Mouse (Mus musculus) naive thymus-derived CD4-positive, alpha-beta T cell, adult 2 months (primary cell): ENCODE results near the gene Tnc.
"Not testable (repeated sequence)": the region's sequence is repeated elsewhere in the genome, so short reads cannot be mapped to it uniquely, and the experiment has no call there.

Source experiments
- DNase-seq: peaks from one replicate; pipeline ENCODE4 v3.0.0-alpha.2; 2011; ENCODE audit warnings: low read depth

Gene Tnc

DNA sequence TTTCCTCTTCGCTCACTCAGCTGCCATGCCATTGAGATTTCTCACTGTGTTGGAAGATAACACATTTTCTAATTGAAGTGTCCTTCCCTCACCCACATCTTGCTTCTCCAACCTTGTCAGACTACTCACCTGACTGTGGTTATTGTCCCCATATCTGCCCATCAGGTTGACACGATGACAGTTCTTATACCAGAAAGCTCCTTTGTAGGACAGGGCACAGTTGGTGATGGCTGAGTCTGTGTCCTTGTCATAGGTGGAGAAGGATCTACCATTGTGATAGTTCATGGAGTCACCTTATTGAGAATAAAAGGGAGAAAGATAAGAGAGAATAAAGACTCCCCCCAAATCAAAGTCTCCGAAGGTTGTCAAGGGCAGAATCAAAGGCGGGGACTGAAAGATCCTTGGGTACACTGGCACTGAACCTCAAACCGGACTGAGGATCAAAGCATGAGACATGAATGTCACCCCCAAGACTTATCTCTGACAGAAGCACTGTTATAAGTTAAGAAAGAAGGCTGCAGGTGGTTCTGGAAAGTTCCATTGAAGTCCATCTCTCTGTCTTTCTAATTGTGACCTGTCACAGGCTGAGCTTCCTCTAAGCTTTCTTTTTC, 84.9 kb downstream of the Tnc start:
- no peak for DNase-seq

DNA sequence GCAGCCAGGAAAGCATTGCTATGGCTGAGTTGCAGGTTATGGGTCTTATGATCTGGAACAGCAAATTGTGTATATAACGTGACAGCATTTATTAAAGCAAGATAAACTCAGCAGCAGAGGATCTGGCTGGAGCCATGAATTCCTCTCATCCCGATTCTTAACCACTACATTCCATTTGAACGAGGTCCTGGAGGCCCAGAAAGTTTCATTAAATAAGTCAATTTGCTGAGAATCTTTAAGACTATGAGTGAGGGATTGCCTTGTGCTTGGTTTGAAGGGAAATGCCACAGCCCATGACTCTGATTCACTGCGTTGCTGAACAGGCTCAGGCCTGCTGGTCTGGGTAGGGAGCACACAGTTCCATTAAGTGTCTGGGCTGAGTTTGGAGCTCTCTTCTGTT, 88.2 kb downstream of the Tnc start:
- no peak for DNase-seq

DNA sequence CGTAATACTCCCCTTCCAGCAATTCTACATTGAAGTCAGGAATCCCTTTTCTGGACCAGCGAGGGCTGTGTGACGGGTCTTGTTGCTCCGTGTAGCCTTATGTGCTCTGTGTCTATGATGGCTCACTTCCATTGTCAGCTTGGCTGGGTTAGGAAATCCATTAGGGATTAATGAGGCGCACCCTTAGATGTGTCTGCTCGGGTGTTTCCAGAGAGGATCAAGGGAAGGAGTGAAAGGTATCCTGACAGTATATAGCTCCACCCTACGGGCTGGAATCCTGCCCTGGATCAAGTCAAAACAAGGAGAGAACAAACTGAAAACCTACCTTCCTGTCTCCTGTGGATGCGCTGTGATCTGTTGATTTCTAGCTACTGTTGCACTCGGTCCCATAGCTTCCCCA, 96.8 kb downstream of the Tnc start:
- DNase-seq, result no peak

DNA sequence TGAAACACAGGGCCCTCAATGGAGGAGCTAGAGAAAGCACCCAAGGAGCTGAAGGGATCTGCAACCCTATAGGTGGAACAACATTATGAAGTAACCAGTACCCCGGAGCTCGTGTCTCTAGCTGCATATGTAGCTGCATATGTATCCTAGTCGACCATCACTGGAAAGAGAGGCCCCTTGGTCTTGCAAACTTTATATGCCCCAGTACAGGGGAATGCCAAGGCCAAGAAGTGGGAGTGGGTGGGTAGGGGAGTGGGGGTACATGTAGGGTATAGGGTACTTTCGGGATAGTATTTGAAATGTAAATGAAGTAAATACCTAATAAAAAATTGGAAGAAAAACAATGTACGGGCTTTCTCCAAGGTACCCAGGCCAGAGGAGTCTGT, 98.1 kb downstream of the Tnc start:
- DNase-seq, result not testable (repeated sequence)

DNA sequence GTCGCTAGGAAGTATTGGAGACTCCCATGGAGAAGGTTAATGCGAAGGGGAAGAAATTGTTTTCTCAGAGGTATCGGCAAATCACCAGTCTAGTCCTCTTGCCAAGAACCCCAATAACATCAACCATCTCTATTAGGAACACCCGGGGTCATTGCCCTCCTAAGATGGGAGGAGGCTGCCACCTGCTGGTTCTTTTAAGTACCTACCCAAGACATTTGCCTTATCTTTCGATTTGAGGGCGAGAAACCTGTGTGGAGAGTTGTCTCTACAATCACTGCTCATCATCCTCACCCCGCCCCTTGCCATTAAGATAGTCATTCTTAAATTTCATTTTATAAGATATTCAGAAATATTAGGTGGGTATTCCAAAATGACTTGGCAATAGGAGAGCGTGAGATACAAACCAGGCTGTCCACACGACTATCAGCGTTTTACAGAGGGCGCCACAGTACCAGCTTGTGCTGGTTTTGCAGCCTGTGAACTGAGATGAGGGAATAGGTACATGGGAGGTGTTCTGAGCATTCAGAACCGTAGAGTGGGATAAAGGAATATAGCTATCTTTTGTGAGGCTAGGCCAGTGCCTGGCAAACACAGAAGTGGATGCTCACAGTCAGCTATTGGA, 98.6 kb downstream of the Tnc start:
- peak; percentile 85 for DNase-seq

DNA sequence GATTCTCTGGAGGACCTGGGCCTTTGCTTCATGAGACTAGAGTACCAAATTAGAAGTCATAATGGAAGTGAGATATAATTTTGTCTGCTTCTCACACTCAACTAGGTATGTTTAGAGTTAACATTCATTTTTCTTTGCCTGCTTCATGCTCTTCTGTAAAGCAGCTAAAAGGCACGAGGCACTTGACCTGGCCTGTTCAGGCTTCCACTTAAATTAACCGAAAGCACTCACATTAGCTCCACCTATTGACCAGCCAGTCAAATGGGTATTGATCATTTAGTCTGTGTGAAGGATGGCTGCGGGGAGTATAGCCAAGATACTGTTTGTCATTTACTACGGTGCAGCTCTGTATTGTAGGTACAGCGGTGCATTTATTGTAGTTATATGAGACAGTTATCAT, 103.0 kb downstream of the Tnc start:
- no peak for DNase-seq

DNA sequence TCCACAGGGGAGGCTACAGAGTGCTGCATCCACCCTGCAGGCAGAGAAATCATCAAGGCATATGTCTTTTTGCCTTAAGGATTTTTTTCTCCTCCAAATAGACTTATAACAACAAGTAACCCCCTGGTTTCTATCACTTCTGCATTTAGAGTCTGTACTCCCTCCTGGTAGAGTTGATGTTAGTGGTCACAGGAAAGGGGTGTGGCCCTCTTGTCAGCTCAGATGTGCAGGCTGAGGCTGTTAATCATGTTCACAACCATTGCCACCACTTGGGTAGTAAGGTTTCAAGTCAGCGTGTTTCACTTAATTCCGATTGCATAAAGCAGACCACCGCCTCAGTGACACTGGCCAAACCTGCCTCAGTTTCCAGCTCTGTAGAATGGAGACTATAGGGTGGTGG, 103.9 kb downstream of the Tnc start:
- DNase-seq, result no peak

DNA sequence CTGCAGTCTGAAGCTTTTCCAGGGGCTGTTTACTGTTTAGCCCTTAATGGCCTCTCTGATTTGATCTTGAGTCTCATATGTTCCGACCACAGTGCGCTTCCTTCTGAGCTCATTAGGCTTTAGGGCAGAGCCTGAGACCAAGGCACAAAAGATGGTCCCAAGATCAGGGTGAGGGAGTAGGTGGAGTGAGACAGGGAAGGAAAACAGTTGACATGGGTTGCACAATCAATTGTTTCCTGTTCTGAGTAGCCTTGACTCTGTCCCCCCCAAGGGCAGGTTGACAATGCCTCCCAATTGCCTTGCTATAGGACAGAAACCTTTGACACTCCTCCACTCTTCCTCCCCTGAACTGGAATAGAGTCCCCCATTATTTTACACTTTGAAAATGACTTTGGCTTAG, 105.4 kb downstream of the Tnc start:
- no peak for DNase-seq

DNA sequence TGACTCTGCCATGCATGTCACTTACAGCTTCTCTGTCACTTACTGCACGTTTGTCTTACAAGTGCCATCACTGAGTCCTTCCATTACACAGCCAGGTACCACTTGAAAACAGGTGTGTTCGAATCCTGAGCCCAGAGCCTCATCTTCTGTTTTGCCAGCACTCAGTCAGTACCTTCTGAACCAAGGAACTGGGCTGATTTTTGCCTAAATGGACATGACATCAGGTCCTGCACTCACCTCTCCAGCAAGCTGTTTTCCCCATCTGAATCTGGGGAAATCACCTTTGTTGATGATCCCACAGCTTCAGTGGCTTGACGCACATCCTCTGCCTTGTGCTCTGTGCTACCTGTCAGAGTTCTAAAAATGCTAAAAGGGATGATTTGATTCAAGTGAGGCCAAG, 107.4 kb downstream of the Tnc start:
- no peak for DNase-seq

DNA sequence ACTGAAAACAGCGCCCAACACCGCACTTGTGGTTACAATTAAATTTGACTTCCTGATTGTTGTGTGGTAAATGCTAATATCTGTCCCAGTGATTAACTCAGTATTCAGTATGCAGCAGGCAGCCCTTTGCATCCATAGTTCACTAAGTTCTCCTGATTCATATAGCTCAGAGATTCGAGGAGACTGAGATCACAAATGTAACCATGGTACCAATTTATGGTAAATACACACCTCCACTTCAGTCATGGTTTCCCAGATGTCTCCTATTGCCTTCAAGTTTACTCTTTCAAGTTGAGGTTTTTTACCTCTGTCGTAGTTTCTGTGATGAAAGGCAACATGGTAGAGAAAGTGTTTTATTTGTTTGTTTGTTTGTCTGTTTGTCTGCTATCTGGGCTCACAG, 110.9 kb downstream of the Tnc start:
- no peak for DNase-seq

DNA sequence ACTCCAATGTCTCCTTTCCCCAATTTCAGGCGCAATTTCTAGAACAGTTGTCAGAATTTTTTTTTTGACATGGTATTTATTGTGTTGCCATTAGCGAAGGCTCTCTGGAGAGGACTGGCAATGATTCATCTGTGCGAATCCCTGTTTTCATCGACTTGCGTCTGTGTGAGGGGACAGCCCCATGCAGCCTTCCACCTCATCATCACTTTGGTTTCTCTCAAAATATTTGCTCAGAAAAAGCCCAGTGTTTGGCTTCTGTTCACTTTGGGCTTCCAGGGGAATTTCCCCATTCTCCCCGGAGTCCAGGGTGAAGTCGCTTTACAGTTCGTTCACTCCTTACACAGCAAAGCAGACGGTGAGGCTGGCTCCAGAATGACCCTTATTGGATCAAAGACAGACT, 111.5 kb downstream of the Tnc start:
- no peak for DNase-seq

DNA sequence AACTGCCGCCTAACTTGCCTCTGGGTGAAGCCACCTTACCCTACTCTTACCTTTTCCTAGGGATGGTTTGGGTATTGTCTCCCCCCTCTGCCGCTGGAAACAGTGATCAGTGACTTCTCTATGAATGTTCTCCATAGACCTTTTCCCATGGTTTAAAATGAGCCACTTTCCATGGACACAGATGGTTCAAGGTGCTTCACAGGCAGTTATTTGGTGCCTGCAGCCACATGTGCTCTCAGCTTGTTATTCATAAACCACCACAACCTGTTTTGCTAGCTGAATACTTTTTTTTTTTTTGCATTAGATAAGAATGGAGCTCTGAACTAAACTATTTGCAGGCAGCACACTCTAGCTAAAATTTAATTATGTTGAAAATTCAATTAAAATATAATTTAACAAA, 116.0 kb downstream of the Tnc start:
- DNase-seq, result no peak

DNA sequence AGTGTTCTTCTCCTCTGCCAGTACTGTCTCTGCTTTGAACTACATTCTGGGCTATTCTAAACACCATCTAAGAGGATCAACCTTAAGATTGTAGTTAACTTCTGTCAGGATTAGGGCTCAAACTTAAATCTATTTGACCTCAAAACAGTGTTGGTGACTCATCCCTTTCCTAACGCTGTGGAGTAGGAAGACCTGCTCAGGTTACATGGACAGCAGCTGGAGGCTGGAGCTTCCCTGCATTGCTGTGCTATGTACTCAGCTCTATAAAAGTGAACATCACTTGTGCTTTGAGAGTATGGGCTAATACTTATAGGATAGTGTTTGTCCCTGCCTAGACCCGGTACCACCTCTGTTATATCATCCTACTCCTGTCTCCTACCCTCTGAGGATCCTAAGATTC, 117.3 kb downstream of the Tnc start:
- DNase-seq, result no peak

DNA sequence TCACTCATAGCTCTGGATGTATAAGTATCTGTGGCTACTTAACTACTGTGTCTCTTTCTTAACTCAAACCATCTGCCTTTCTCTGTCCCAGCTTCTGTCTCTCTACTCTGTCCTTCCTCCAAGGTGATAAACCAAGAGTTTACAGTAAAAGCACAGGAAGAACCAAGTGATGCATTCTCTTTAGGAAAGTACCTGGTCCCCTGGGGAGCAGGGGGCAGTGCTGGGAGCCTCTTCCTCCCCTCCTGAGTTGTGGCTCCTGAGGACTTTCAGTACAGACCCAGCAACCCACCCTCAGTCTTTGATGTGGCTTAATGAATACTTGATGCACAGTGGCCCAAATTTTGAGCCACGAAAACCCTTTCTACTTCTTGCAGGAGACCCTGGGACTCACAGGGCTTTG, 118.6 kb downstream of the Tnc start:
- DNase-seq, result no peak

DNA sequence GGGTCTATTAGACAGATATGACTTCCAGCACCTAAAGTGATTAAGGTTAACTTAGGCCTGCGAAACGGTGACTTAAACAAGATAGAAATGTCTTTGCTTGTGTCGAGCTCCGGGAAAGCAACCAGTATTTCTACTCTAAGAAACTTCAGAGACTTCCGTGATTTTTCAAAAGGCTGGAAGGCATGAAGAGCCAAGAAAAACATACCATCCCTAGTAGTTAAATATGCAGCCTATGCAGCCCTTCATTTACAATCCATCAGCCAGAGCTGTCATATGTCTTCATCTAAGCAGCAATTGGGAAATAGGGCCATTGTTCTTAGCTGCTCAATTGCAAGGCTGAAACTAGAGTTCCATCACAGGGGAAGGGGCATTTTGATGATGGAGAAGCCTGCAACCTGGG, 129.6 kb downstream of the Tnc start:
- no peak for DNase-seq

DNA sequence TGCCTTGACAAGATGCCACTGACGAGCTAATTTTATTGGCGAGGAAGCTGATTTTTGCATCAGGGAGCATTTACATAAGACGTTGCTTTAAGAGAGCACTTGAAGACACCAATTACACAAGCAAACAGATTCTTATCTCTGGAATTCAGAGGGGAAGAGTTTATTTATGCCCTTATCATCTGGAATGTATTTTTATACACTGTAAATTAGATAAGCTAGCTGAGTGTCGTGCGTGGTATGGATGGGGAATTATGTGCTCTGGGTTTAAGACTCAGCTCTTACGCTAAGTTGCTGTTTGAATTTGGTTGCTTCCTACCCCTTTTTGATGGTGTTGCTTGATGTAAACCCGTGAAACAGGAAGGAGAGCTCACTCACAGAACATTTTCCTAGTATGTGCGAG, 130.1 kb downstream of the Tnc start:
- DNase-seq, result no peak

DNA sequence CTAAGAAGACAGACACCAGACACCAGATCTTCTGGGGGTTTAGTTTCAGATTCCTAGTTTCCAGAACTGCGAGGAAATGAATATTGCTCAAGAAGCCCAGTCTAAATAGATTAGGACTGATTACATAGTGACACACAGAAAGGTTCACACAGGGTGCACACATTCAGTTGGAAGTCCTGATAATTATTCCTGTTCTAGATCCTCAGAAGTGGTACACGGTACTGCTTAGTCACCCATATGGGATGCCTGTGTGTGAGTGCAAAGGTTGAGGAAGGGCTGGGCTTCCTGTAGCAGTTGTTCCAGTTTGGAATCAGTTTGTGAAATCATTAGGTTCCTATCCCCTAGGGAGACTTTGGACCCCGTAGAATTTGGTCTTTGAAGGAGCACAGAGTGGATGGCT, 130.5 kb downstream of the Tnc start:
- no peak for DNase-seq
